In genomic region chr5:106366006-106366405, GRCm38 (mm10) we compare ENCODE assay signal across 23 mouse cellular contexts.
DNase-seq lines count a peak whose midpoint lies in the region; ATAC-seq and TF ChIP-seq lines count a peak whose summit lies in the region.
"Had no signal": no experiment of that assay in that cellular context is flagged by ENCODE, and none has a peak within 500 bp of the region (broad histone marks: within the 10 kb centered on the region; RNA-seq: fewer than 3 reads in every experiment).

No protein-coding gene starts in this region.

- H3K4me1 ChIP-seq in hindbrain, embryonic 11.5 days (replicated peaks; ENCODE audit: control insufficient read depth, insufficient read depth, low read length) = no peaks in the 10 kb centered on the region
- 0 out of 2 replicates have a peak, but pooled peaks cover 3% of the 10 kb centered on the region for H3K4me1 ChIP-seq in hindbrain, embryonic 14.5 days (replicated peaks; ENCODE audit: control insufficient read depth, insufficient read depth, low read length)
- H3K4me1 ChIP-seq in testis, adult 2 months (ENCODE audit: control insufficient read depth, insufficient read depth, low read length) = no peaks in the 10 kb centered on the region; the same call in 1 of the 2 replicates
- no peaks in the 10 kb centered on the region for H3K4me1 ChIP-seq in neural tube, embryonic 15.5 days
- H3K4me1 ChIP-seq: limb, embryonic 13.5 days had no signal

- no peak for TF ChIP-seq CTCF in testis, adult 2 months (IDR thresholded peaks at IDR 0.05; ENCODE audit: control insufficient read depth, insufficient read depth, insufficient replicate concordance, low read depth, low read length)

- no peaks in the 10 kb centered on the region for H3K27me3 ChIP-seq in hindbrain, embryonic 11.5 days (ENCODE audit: control insufficient read depth, insufficient read depth, low read length)
- peaks cover 3% of the 10 kb centered on the region; the same call in 1 of the 2 replicates for H3K27me3 ChIP-seq in hindbrain, embryonic 14.5 days (ENCODE audit: control insufficient read depth, insufficient read depth, low read length)
- no peaks in the 10 kb centered on the region for H3K27me3 ChIP-seq in testis, adult 2 months (ENCODE audit: control insufficient read depth, insufficient read depth, low read length)
- no peaks in the 10 kb centered on the region for H3K27me3 ChIP-seq in neural tube, embryonic 15.5 days (replicated peaks)
- H3K27me3 ChIP-seq: limb, embryonic 13.5 days had no signal

- H3K4me3 ChIP-seq in hindbrain, embryonic 11.5 days (ENCODE audit: low read depth, low read length) = no peak overlapping the region
- H3K4me3 ChIP-seq in hindbrain, embryonic 14.5 days (replicated peaks; ENCODE audit: low read length) = no peak overlapping the region
- peak overlapping the region; percentile 62 for H3K4me3 ChIP-seq in testis, adult 2 months (ENCODE audit: control insufficient read depth, low read depth, low read length)
- no peak overlapping the region for H3K4me3 ChIP-seq in neural tube, embryonic 15.5 days (replicated peaks)
- H3K4me3 ChIP-seq: limb, embryonic 13.5 days had no signal

- no peak overlapping the region for H3K27ac ChIP-seq in hindbrain, embryonic 11.5 days (ENCODE audit: low read depth, low read length)
- no peak overlapping the region for H3K27ac ChIP-seq in hindbrain, embryonic 14.5 days
- H3K27ac ChIP-seq in testis, adult 2 months (ENCODE audit: control insufficient read depth, insufficient read depth, low read depth, low read length) = no peak overlapping the region; the same call in 1 of the 2 replicates
- no peak overlapping the region for H3K27ac ChIP-seq in neural tube, embryonic 15.5 days (replicated peaks)
- H3K27ac ChIP-seq: kidney, postnatal 0 days; limb, embryonic 13.5 days; liver, embryonic 14.5 days had no signal

- DNase-seq in hindbrain, embryonic 11.5 days (ENCODE audit: low spot score) = no peak
- DNase-seq in hindbrain, embryonic 14.5 days (ENCODE audit: low spot score) = no peak
- peak; percentile 13 to 26 for DNase-seq in layer of hippocampus, postnatal 14 days (ENCODE audit: low spot score in 2 of 2)
- DNase-seq in layer of hippocampus, adult 9-11 months = no peak
- DNase-seq in testis, postnatal 14 days (ENCODE audit: low spot score) = no peak
- no peak for DNase-seq in adrenal gland, postnatal 14 days
- DNase-seq: adrenal gland, postnatal 10 days; B cell, adult 2 months; cerebellum, adult 11 months; embryo, embryonic 11 days; gastrocnemius, postnatal 25 days; lung, postnatal 10 days; right cerebral cortex, adult 18-20 months; spleen, adult 18-20 months; thymus, postnatal 14 days had no signal

- peak; percentile 30; the same call in 1 of the 2 replicates for ATAC-seq in hindbrain, embryonic 11.5 days (ENCODE audit: low FRiP score)
- no peak for ATAC-seq in hindbrain, embryonic 14.5 days (ENCODE audit: low FRiP score)
- 0 out of 2 replicates have a peak, but pooled peaks have one; percentile 21 for ATAC-seq in neural tube, embryonic 15.5 days (ENCODE audit: low FRiP score)
- ATAC-seq: activated CD4-positive, CD25-positive, alpha-beta regulatory T cell, adult 4 months; forebrain, embryonic 16.5 days; intestine, embryonic 16.5 days had no signal

- WGBS in hindbrain, embryonic 11.5 days = 83% methylated on average over 7 of the region's 7 CpGs
- 86% methylated on average over 7 of the region's 7 CpGs for WGBS in hindbrain, embryonic 14.5 days
- 90% methylated on average over 7 of the region's 7 CpGs for WGBS in neural tube, embryonic 15.5 days

- H3K9ac ChIP-seq in hindbrain, embryonic 11.5 days (ENCODE audit: low read depth, low read length) = no peak overlapping the region
- no peak overlapping the region for H3K9ac ChIP-seq in hindbrain, embryonic 14.5 days
- no peak overlapping the region for H3K9ac ChIP-seq in neural tube, embryonic 15.5 days (replicated peaks)
- H3K9ac ChIP-seq: limb, embryonic 13.5 days; liver, embryonic 14.5 days had no signal

- no peaks in the 10 kb centered on the region for H3K36me3 ChIP-seq in hindbrain, embryonic 11.5 days (ENCODE audit: control insufficient read depth, insufficient read depth, low read length)
- no peaks in the 10 kb centered on the region for H3K36me3 ChIP-seq in hindbrain, embryonic 14.5 days (replicated peaks; ENCODE audit: control insufficient read depth, insufficient read depth)
- no peaks in the 10 kb centered on the region for H3K36me3 ChIP-seq in testis, adult 2 months (ENCODE audit: control insufficient read depth, insufficient read depth, low read length)
- H3K36me3 ChIP-seq in neural tube, embryonic 15.5 days = no peaks in the 10 kb centered on the region
- H3K36me3 ChIP-seq: limb, embryonic 13.5 days had no signal

- TF ChIP-seq POLR2A in testis, adult 2 months (IDR thresholded peaks at IDR 0.05; ENCODE audit: control insufficient read depth, low read depth, low read length) = peak; percentile 50; the same call in 1 of the 2 replicates

- no peak overlapping the region for H3K4me2 ChIP-seq in hindbrain, embryonic 11.5 days (replicated peaks; ENCODE audit: low read depth, low read length)
- H3K4me2 ChIP-seq in hindbrain, embryonic 14.5 days (replicated peaks) = no peak overlapping the region
- no peak overlapping the region for H3K4me2 ChIP-seq in neural tube, embryonic 15.5 days
- H3K4me2 ChIP-seq: limb, embryonic 13.5 days had no signal

- no peaks in the 10 kb centered on the region for H3K9me3 ChIP-seq in hindbrain, embryonic 11.5 days (ENCODE audit: control insufficient read depth, low read length)
- H3K9me3 ChIP-seq in hindbrain, embryonic 14.5 days (ENCODE audit: control insufficient read depth, low read length) = no peaks in the 10 kb centered on the region
- no peaks in the 10 kb centered on the region for H3K9me3 ChIP-seq in neural tube, embryonic 15.5 days (replicated peaks)
- H3K9me3 ChIP-seq: limb, embryonic 13.5 days had no signal

Comparison
In these comparisons a context has a peak if more than half of its experiments do, and no peak if none do; other contexts are left out.
1. DNase-seq: peak in layer of hippocampus, postnatal 14 days (2 of 2); none in hindbrain, embryonic 11.5 days (single experiment), hindbrain, embryonic 14.5 days (single experiment), layer of hippocampus, adult 9-11 months (single experiment), testis, postnatal 14 days (single experiment) and adrenal gland, postnatal 14 days (single experiment).